Mouse (Mus musculus) gastrocnemius, postnatal 14 days (tissue): ENCODE measurements at regions not wholly inside any gene's neighbourhood (a gene's known extent, or its start where the extent isn't known, plus 50 kb on each side); places are given as distances from the start of the nearest gene placed in this dataset.

Experiments
- DNase-seq: peaks from one replicate; pipeline ENCODE4 v3.0.0; 2021; ENCODE audit warnings: mixed read lengths
- intact Hi-C: fragments of 180-260 bp; cut with DNase I; formaldehyde crosslinking; loops from one replicate; pipeline ENCODE4 v1.15.1; 2025; ENCODE audit warnings: low total_unique reads

DNA sequence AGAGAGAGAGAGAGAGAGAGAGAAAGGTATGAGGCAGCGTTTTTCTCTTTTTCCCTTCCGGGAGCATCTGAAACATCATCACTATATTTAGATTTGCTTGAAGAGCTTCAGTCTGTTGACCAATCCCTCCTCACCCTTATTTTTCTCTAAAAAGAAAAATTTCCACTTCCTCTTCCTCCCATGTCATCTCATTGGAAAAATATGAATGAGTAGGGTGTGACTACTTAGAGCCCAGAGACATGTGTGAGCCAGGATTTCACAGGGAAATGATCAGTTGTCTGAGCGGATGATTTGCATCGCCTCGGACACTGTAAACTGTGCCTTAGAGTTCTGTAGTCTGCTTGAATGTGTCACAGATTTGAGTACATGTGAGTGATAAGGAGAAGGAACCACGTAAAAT is 111.3 kb upstream of the Ptger4 start:
- DNase-seq, result no peak
- intact Hi-C loops, result no loop called here

DNA sequence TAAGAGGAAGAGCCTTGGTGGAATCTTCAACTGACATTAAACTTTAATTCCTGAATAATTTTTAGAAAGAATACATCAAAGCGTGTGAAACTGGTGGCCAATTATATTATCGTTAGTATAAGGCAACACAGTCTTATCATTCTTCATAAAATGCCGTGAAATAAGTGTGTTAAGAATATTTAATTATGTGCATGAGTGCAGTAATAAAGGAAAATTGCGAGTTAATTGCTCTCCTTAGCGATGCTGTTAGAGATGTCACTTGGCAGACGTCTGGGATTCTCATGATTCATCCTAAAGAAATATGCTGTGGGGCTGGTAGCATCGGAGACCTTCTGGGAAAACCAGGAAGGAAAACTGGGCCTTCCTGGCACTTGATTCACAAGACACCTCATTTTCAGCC is 110.3 kb upstream of the Ptger4 start:
- intact Hi-C loops, result no loop called here
- no peak for DNase-seq

DNA sequence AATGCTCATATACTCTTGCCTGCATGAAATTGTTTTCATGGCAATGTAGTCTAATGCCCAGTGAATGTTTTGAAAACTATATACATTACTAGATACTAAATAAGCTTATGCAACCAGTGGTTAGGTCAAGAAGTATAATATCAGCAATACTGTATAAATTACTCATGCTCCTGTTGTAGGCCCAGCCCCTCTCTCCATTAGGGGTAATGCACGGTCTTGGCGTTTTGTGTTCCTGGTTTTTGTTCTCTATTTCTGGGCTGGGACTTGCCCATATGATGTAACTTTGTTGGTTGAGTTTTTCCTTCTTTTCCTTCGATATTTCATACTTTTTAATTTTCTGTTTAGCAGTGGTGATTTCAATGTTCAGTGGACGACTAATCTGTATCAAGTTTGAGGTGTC is 104.9 kb upstream of the Ptger4 start:
- intact Hi-C loops, result no loop called here

DNA sequence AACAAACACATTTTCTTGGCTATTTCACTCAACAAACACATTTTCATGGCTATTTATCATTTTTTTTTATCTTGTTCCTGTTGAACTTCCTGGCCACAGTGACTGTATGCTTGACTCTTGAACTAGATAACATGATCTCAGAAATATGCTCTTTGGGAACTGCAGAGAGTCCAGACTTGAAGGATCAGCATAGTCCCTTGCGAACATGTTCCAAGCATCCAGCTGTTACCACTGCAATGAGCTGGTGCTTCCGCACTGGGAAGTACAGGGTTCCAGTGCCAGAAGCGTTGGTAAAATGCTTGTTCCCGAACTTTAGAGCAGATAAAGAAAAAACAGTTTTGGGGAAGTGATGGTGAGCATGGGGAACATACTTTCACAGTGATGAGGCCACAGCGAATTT is 103.7 kb upstream of the Ptger4 start:
- intact Hi-C loops, result no loop called here

More for the DNA sequence above, 104.9 kb upstream of the Ptger4 start:
- DNase-seq, result no peak

DNA sequence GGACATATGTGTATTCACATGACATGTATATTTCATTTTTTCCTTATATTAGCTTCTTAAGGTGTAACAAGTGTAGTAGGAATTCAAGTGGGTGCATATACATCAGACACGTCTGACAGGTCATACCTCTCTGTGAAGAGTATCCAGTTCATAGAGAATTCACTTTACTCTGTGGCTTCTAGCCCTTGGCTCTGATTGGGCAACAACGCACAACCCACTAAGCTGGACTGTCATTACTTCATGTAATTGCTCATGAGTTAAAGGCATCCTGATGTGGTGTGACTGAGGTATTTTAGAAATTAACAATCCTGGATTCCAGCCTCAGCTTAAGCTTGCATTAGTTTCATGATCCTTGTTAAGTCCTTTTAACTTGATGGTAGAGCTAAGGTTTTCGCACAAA is 103.0 kb upstream of the Ptger4 start:
- intact Hi-C loops, result no loop called here

More for the DNA sequence above, 103.7 kb upstream of the Ptger4 start:
- no peak for DNase-seq

DNA sequence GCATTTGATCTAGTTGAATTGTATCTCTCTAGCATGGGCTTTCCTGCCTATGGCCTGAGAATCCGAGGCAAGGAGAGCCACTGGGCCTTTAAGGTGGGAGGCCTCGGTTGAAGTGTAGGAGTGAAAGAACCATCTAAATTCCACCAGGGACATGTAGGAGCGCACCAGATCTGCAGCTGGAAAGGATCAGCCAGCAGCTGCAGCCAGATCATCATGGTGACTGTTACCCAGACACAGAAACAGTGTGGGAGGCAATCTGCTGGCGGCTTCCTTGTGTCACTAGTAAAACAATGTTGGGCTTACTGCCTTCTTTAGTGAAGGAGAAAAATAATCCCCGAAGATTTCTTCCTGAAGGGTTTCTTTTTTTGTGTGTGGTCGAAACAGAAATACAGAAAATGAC is 99.8 kb upstream of the Ptger4 start:
- DNase-seq, result peak; percentile 59
- intact Hi-C loops, result no loop called here

More for the DNA sequence above, 103.0 kb upstream of the Ptger4 start:
- no peak for DNase-seq

DNA sequence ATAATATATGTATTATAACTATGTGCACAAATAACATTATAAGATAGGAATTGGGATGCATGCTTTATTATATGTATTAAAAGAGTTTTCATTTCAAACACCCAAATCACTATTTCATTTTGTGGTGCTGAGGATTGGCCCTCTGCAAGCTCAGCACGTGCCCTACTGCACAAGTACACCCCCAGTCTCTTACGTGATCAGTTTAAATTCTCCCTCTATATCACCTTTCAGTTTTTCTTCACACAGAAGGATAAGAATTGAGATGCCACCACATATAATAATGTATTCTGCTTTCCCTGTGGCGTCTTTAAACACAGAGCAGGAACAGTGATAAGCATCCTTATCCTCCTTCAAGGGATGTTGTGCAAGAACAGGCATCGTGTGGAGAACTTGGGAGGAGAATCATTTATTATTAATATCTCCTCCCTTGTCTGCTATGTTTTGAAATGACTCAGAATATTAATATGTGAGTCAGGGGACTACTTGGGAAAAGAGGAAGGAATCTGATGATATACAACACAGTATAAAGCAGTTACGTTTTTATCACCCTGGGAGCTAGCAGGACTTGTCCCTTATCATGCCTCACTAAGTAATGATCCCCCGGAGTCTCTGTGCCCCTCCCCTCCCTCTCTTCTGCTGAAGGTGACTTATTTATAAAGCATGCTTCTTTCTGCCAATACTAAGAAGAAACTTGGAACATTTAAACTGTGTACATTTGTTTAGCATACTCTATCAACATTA is 91.7 kb upstream of the Ptger4 start:
- DNase-seq, result no peak
- intact Hi-C loops, result no loop called here

DNA sequence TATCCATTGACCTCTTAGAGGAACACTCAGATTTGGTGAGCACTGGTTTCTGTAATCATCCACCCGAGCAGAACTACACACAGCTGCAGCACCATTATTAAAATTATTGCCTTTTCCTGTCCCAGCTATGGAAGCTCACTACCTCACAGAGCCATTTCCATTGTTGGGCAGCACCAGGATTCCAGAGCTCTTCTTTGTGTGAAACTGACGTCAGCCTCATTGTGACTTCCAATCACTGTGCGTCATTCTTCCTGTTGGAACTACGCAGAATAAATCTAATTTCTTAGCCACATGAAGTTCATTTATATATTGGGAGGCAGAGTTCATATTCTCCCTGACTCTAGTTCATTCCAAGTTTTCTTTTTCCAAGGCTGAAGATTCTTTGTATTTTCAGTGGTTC is 83.0 kb upstream of the Ptger4 start:
- intact Hi-C loops, result no loop called here
- no peak for DNase-seq

DNA sequence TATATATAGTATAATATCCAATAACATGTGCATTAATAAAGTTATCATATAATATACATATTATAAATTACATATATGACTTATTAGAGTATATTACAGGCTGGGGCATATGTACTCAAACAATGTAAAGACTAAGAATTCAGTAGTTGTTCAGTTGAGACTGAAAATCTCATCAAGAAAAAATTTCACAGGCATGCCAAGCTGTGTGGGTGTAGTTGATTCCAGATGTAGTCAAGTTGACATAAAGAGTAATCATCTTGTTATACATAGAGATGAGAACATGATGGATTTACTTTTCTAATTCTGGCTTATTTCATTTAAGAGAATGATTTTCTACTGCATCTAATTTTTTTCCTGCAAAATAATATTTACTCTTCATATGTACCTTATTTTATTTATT is 77.7 kb upstream of the Ptger4 start:
- no peak for DNase-seq
- intact Hi-C loops, result no loop called here

DNA sequence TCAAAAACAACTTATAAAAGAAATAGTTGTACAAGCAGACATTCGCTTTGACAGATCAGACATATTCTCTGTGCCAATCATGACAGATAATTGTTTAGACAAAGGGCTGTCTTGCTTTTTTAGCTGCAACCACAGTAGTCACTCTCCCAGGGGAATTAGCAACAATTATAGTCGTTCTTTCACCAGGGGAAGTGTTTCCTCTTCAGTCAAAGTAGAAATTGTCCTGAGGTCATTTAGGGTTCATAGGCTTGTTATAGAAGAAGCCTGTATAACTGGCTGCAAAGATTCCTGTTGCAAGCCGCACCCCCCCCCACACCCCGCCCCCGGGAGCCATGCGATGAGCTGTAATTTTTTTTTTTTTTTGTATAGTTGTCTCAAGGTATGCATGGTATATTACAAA is 68.2 kb upstream of the Ptger4 start:
- intact Hi-C loops, result no loop called here
- DNase-seq, result no peak

DNA sequence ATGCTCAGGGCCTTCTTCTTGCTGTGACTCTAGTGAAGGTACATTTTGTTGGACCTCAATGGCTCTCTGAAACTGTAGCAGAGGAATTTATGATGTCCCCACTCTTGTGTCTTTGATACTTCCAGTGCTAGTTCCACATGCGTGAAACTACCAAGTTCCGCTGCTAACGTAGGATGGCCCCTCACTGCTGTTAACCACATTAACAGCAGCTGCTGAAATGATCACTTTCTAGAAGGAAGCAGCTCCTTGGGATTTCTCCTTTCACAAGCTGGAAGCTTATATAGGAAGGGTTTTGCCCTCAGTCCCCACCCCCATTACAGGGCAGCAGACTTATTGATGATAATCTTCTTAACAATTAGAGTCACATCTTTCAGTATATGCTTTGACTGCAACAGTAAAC is 66.0 kb upstream of the Ptger4 start:
- intact Hi-C loops, result no loop called here

DNA sequence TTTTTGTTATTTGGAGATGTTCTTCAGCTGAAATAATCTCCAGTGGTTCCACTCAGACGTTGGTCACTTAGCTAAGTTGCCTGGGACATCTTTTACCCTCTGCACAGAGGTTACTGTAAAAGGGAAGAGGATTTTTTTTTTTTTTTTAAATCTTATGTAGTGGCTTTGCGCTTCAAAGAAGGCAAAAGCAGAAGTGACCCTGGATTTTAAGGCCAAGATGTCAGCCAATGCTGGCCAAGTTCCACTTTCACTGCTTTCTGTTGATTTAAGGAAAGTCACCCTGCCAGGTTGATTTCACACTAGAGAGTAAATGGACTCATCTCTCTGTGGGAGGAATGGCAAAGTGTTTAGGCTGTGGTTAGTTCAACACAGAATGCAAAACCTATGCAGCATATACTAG is 58.4 kb upstream of the Ptger4 start:
- intact Hi-C loops, result no loop called here
- DNase-seq, result no peak

More for the DNA sequence above, 66.0 kb upstream of the Ptger4 start:
- DNase-seq, result no peak

DNA sequence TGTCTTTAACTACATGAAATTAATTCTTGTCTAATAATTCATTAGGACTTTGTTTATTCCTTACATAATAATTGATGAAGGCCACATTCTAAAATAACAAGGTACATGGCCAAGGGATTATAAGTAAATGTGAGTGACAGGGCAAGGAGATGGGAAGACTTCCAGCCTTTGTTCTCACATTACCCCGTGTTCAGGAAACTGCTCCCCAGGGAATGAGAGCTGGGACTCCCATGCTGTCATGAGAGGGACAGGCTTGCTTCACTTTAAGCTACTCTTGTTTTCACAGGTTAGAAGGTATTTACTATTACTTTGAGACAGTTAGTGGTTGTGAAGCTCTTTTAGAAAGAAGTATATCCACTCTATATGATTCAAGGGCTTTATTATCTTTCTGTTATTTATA is 55.8 kb upstream of the Ptger4 start:
- intact Hi-C loops, result no loop called here
- DNase-seq, result no peak

DNA sequence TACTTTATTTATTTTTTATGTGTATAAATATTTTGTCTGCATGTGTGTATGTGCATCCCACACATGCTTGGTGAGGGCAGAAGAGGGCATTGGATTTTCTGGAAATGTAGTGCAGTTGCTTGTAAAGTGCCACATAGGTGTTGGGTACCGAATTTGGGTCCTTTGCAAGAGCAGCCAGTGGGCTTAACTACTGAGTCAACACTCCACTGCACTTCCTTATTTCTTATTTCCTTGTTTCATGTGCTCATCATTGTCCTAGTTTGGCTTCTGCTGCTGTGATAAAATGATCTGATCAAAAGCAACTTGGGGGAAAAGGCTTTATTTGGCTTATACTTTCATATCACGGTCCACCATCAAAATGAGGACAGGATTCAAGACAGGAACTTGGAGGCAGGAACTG is 53.0 kb upstream of the Ptger4 start:
- no peak for DNase-seq
- intact Hi-C loops, result no loop called here
